Mouse (Mus musculus) cerebellum, adult 2 months (tissue): ENCODE measurements around the gene Cops7a. TPM values are rescaled to one million over a fixed set of nuclear protein-coding genes. Genes with fewer than 3 reads are reported as not detected.

Source experiments
- DNase-seq, 2 experiments: peaks; one replicate each; pipeline ENCODE4 v3.0.0; 2021
- H3K27ac ChIP-seq: fragments of 200-500 bp; 2 replicates; pipeline ENCODE4 v1.5.1; 2012; ENCODE audit warnings: low read length, control low read depth, inconsistent platforms; ENCODE audit not compliant: insufficient read depth
- H3K27me3 ChIP-seq: fragments of 200-500 bp; 2 replicates; pipeline ENCODE4 v1.6.1; 2012; ENCODE audit warnings: inconsistent platforms, mild to moderate bottlenecking, low read length, moderate library complexity; ENCODE audit not compliant: control insufficient read depth, insufficient read depth
- H3K4me1 ChIP-seq: fragments of 200-500 bp; 2 replicates; pipeline ENCODE4 v1.6.1; 2011; ENCODE audit warnings: low read length; ENCODE audit not compliant: control insufficient read depth, insufficient read depth
- H3K4me3 ChIP-seq: fragments of 200-500 bp; replicated peaks from 2 replicates; pipeline ENCODE3; 2011; ENCODE audit warnings: mild to moderate bottlenecking, low read depth, low read length, control low read depth; ENCODE audit not compliant: insufficient read depth
- CTCF ChIP-seq: fragments of 200-500 bp; IDR thresholded peaks from 2 replicates; pipeline ENCODE4 v1.5.1; 2011; ENCODE audit warnings: low read depth, mild to moderate bottlenecking, control low read depth, low read length, moderate library complexity, borderline replicate concordance; ENCODE audit not compliant: insufficient read depth
- POLR2A ChIP-seq: fragments of 200-500 bp; IDR thresholded peaks from 2 replicates; pipeline ENCODE4 v1.6.1; 2011; ENCODE audit warnings: low read length, control low read depth, borderline replicate concordance; ENCODE audit not compliant: insufficient read depth
- WGBS: fragments of 180-500 bp; shearing (Covaris S2); methylation state at CpG from one replicate; pipeline ENCODE4 v1.1.7; 2018; 5-methylcytosine and 5-hydroxymethylcytosine counted together
- polyA plus RNA-seq: library from polyadenylated mRNA; depleted of rRNA; stranded (reverse); fragments of >200 nt; gene quantifications from 2 replicates; pipeline ENCODE4 v1.2.3, GENCODE M21; 2012

Gene Cops7a
- polyA plus RNA-seq, 1 experiment = 276 TPM

- TF ChIP-seq POLR2A (no peak), CTCF (no peak)
- Histone ChIP-seq H3K4me1 (peaks cover 26% of the 10 kb centered on the region), H3K27me3 (no peaks in the 10 kb centered on the region), H3K27ac (peak overlapping the region; percentile 96), H3K4me3 (peak overlapping the region; percentile 68)
- peak; percentile 53 to 60 for DNase-seq
- 6% methylated on average over 12 of the region's 12 CpGs for WGBS
Measured at GRCm38 (mm10) chr6:124932314-124932695, 33.0 kb downstream of the Cops7a start.

- Histone ChIP-seq H3K27me3 (no peaks in the 10 kb centered on the region), H3K4me3 (peak overlapping the region; percentile 68), H3K4me1 (peaks cover 21% of the 10 kb centered on the region), H3K27ac (peak overlapping the region; percentile 96)
- TF ChIP-seq CTCF = no peak
- TF ChIP-seq POLR2A = no peak
- under 1% methylated on average over 48 of the region's 48 CpGs for WGBS
- no peak for DNase-seq
Measured at GRCm38 (mm10) chr6:124931525-124932313, 33.6 kb downstream of the Cops7a start.

GRCm38 (mm10) chr6:124930754-124931524 lies 34.4 kb downstream of the Cops7a start, which contains the start of gene Mlf2:
Gene Mlf2, plus strand, starts transcription at chr6:124931386.
- peak; percentile 97 for TF ChIP-seq CTCF
- TF ChIP-seq POLR2A = peak; percentile 85
- WGBS = 1% methylated on average over 60 of the region's 64 CpGs
- Histone ChIP-seq H3K4me1 (peaks cover 13% of the 10 kb centered on the region), H3K27ac (peak within 1 kb of the TSS; percentile 96), H3K4me3 (peak within 1 kb of the TSS; percentile 68), H3K27me3 (no peaks in the 10 kb centered on the region)
- peak; percentile 99 to 100 for DNase-seq

- Histone ChIP-seq H3K27me3 (no peaks in the 10 kb centered on the region), H3K4me1 (peaks cover 13% of the 10 kb centered on the region), H3K27ac (no peak overlapping the region), H3K4me3 (peak overlapping the region; percentile 47)
- peak in 1 of 2 experiments; percentile 46 for DNase-seq
- 22% methylated on average over 1 of the region's 1 CpGs for WGBS
- TF ChIP-seq CTCF = no peak
- no peak for TF ChIP-seq POLR2A
Measured at GRCm38 (mm10) chr6:124930231-124930630, 35.1 kb downstream of the Cops7a start.

GRCm38 (mm10) chr6:124925941-124926340 lies 39.4 kb downstream of the Cops7a start:
- no peak for TF ChIP-seq CTCF
- no peak for TF ChIP-seq POLR2A
- 36% methylated on average over 5 of the region's 5 CpGs for WGBS

GRCm38 (mm10) chr6:124925173-124925793 lies 40.1 kb downstream of the Cops7a start:
- Histone ChIP-seq H3K4me1 (no peaks in the 10 kb centered on the region; the same call in 1 of the 2 replicates), H3K27me3 (no peaks in the 10 kb centered on the region), H3K4me3 (no peak overlapping the region), H3K27ac (no peak overlapping the region)
- no peak for DNase-seq
- 59% methylated on average over 12 of the region's 12 CpGs for WGBS
- no peak for TF ChIP-seq POLR2A
- no peak for TF ChIP-seq CTCF

More at GRCm38 (mm10) chr6:124925941-124926340, 39.4 kb downstream of the Cops7a start:
- H3K4me1 ChIP-seq = no peaks in the 10 kb centered on the region; the same call in 1 of the 2 replicates
- no peaks in the 10 kb centered on the region for H3K27me3 ChIP-seq
- H3K27ac ChIP-seq = no peak overlapping the region
- no peak for DNase-seq
- no peak overlapping the region for H3K4me3 ChIP-seq

- TF ChIP-seq CTCF (no peak), POLR2A (no peak)
- DNase-seq = no peak
- no peaks in the 10 kb centered on the region; the same call in 1 of the 2 replicates for H3K4me1 ChIP-seq
- H3K4me3 ChIP-seq = no peak overlapping the region
- H3K27me3 ChIP-seq = no peaks in the 10 kb centered on the region
- 54% methylated on average over 4 of the region's 4 CpGs for WGBS
- H3K27ac ChIP-seq = peak overlapping the region; percentile 87; the same call in 1 of the 2 replicates
Measured at GRCm38 (mm10) chr6:124921539-124921938, 43.8 kb downstream of the Cops7a start.
